Comparison of ENCODE assay signal across 26 mouse cellular contexts in the genomic region with DNA sequence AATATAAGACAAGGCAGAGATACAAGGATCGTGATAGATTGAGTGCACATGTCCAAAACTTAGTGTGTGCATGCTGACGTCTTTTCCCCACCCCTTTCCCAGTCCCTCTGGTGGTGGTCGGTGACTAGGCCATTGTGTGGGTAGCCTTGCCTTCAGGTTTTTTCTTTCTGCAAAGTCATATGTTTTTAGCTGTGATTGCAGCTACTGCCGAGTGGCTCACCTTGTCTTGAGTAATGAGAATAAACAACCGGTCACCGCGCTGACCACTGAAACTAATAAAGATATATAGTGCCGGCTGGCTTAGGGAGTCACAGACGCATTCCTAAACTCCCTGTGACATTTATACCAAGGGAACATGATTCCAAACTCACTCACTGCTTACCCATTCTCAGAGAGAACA.
DNase-seq lines count a peak whose midpoint lies in the region; ATAC-seq and TF ChIP-seq lines count a peak whose summit lies in the region.
"Had no signal": no experiment of that assay in that cellular context is flagged by ENCODE, and none has a peak within 500 bp of the region (broad histone marks: within the 10 kb centered on the region; RNA-seq: fewer than 3 reads in every experiment).

No protein-coding gene starts in this region.

- H3K36me3 ChIP-seq in intestine, postnatal 0 days (ENCODE audit: control insufficient read depth, insufficient read depth) = no peaks in the 10 kb centered on the region
- no peaks in the 10 kb centered on the region for H3K36me3 ChIP-seq in intestine, embryonic 15.5 days
- H3K36me3 ChIP-seq in liver, embryonic 12.5 days = no peaks in the 10 kb centered on the region
- H3K36me3 ChIP-seq: embryonic facial prominence, embryonic 12.5 days; liver, embryonic 15.5 days; lung, embryonic 15.5 days; stomach, embryonic 15.5 days had no signal

- no peak overlapping the region for H3K4me2 ChIP-seq in intestine, postnatal 0 days (replicated peaks; ENCODE audit: low read depth)
- H3K4me2 ChIP-seq in intestine, embryonic 15.5 days (replicated peaks) = no peak overlapping the region
- H3K4me2 ChIP-seq in liver, embryonic 12.5 days = no peak overlapping the region
- H3K4me2 ChIP-seq: embryonic facial prominence, embryonic 12.5 days; liver, embryonic 15.5 days; lung, embryonic 15.5 days; stomach, embryonic 15.5 days had no signal

- peak; percentile 43 for DNase-seq in embryo, embryonic 10 days (ENCODE audit: low spot score)
- DNase-seq in embryo, embryonic 9.5 days (ENCODE audit: extremely low spot score) = no peak
- peak; percentile 5 for DNase-seq in 3T3-L1 (ENCODE audit: low read depth, low spot score)
- peak; percentile 59 for DNase-seq in forelimb bud, embryonic 11.5 days (ENCODE audit: low read depth, low spot score)
- no peak for DNase-seq in layer of hippocampus, adult 8-10 months (ENCODE audit: low spot score in 2 of 2)
- DNase-seq: adrenal gland, postnatal 14 days; cerebellum, adult 11-12 months; cerebellum, postnatal 10 days; heart, postnatal 14 days; kidney, adult 8-10 months; kidney, postnatal 14 days; left cerebral cortex, postnatal 4 days; liver; midbrain, embryonic 14.5 days; right cerebral cortex, postnatal 14 days; thymus, postnatal 14 days had no signal

- no peak for ATAC-seq in intestine, postnatal 0 days
- no peak for ATAC-seq in intestine, embryonic 15.5 days
- no peak for ATAC-seq in liver, embryonic 12.5 days
- ATAC-seq: CD4-positive, CD25-positive, alpha-beta regulatory T cell, adult 4 months; forebrain, embryonic 14.5 days had no signal

- H3K27ac ChIP-seq in intestine, postnatal 0 days (ENCODE audit: low read depth, low read length) = no peak overlapping the region
- no peak overlapping the region for H3K27ac ChIP-seq in intestine, embryonic 15.5 days
- no peak overlapping the region for H3K27ac ChIP-seq in liver, embryonic 12.5 days
- H3K27ac ChIP-seq: embryonic facial prominence, embryonic 12.5 days; liver, embryonic 15.5 days; lung, embryonic 15.5 days; macrophage; stomach, embryonic 15.5 days had no signal

- no peaks in the 10 kb centered on the region for H3K9me3 ChIP-seq in intestine, postnatal 0 days (ENCODE audit: control insufficient read depth)
- no peaks in the 10 kb centered on the region for H3K9me3 ChIP-seq in intestine, embryonic 15.5 days
- H3K9me3 ChIP-seq in liver, embryonic 12.5 days (replicated peaks) = no peaks in the 10 kb centered on the region
- H3K9me3 ChIP-seq: embryonic facial prominence, embryonic 12.5 days; liver, embryonic 15.5 days; lung, embryonic 15.5 days; stomach, embryonic 15.5 days had no signal

- H3K4me1 ChIP-seq in intestine, postnatal 0 days (replicated peaks; ENCODE audit: control insufficient read depth, insufficient read depth, low read length) = no peaks in the 10 kb centered on the region
- H3K4me1 ChIP-seq in intestine, embryonic 15.5 days (replicated peaks) = no peaks in the 10 kb centered on the region
- no peaks in the 10 kb centered on the region for H3K4me1 ChIP-seq in liver, embryonic 12.5 days
- H3K4me1 ChIP-seq: embryonic facial prominence, embryonic 12.5 days; liver, embryonic 15.5 days; lung, embryonic 15.5 days had no signal

- no peak overlapping the region for H3K4me3 ChIP-seq in intestine, postnatal 0 days (ENCODE audit: low read depth, low read length)
- no peak overlapping the region for H3K4me3 ChIP-seq in intestine, embryonic 15.5 days (replicated peaks)
- H3K4me3 ChIP-seq in liver, embryonic 12.5 days = no peak overlapping the region
- H3K4me3 ChIP-seq: embryonic facial prominence, embryonic 12.5 days; liver, embryonic 15.5 days; lung, embryonic 15.5 days; stomach, embryonic 15.5 days had no signal

- TF ChIP-seq CTCF in intestine, postnatal 0 days (IDR thresholded peaks at IDR 0.05; ENCODE audit: low read depth) = peak; percentile 21; the same call in 1 of the 2 replicates

- no peaks in the 10 kb centered on the region for H3K27me3 ChIP-seq in intestine, postnatal 0 days (replicated peaks; ENCODE audit: control insufficient read depth, insufficient read depth, low read length)
- no peaks in the 10 kb centered on the region for H3K27me3 ChIP-seq in intestine, embryonic 15.5 days (replicated peaks)
- H3K27me3 ChIP-seq in liver, embryonic 12.5 days (replicated peaks) = no peaks in the 10 kb centered on the region
- H3K27me3 ChIP-seq: embryonic facial prominence, embryonic 12.5 days; liver, embryonic 15.5 days; lung, embryonic 15.5 days; stomach, embryonic 15.5 days had no signal

- 65% methylated on average over 9 of the region's 9 CpGs for WGBS in intestine, postnatal 0 days
- WGBS in intestine, embryonic 15.5 days = 50% methylated on average over 9 of the region's 9 CpGs
- WGBS in liver, embryonic 12.5 days (ENCODE audit: insufficient replicate concordance) = 65% methylated on average over 9 of the region's 9 CpGs

- H3K9ac ChIP-seq in intestine, postnatal 0 days (ENCODE audit: low read depth, low read length) = no peak overlapping the region
- no peak overlapping the region for H3K9ac ChIP-seq in intestine, embryonic 15.5 days
- no peak overlapping the region for H3K9ac ChIP-seq in liver, embryonic 12.5 days
- H3K9ac ChIP-seq: embryonic facial prominence, embryonic 12.5 days; liver, embryonic 15.5 days; lung, embryonic 15.5 days; stomach, embryonic 15.5 days had no signal

Comparison
In these comparisons a context has a peak if more than half of its experiments do, and no peak if none do; other contexts are left out.
1. DNase-seq: peak in embryo, embryonic 10 days (single experiment), 3T3-L1 (single experiment) and forelimb bud, embryonic 11.5 days (single experiment); none in embryo, embryonic 9.5 days (single experiment) and layer of hippocampus, adult 8-10 months (0 of 2).